Mouse (Mus musculus): Measurements from ENCODE around the gene Myl6b. TPM values are rescaled to one million over a fixed set of nuclear protein-coding genes. Genes with fewer than 3 reads are reported as not detected.

The Myl6b gene
- polyA plus RNA-seq, 1 experiment from 2014 or later, result 5.3 TPM

DNA sequence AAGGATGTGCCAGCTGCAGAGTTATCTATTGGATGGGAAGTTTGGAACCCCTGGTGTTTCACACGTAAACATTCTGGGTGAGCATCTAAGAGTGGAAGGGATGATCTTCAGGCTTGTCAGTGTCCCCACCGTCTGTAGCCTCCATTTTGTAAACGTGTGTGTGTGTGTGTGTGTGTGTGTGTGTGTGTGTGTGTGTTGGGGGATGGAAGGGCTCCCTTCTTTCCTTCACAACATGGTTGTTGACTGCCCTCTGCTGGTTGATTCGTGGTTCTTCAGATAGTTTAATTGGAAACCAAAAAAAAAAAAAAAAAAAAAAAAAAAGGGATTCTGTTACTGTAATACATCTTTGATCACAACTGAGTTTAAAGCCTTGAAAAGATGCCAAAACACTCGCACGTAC, 43.2 kb downstream of the Myl6b start:
- H3K4me3 ChIP-seq (ENCODE audit: low read depth, low read length), result no peak overlapping the region; the same call in 1 of the 2 replicates
- H3K27me3 ChIP-seq (ENCODE audit: control insufficient read depth, insufficient read depth, low read depth, low read length), result no peaks in the 10 kb centered on the region
- no peak overlapping the region for H3K27ac ChIP-seq (ENCODE audit: low read length)
- H3K36me3 ChIP-seq (ENCODE audit: control insufficient read depth, insufficient read depth, low read length), result no peaks in the 10 kb centered on the region
- 1% methylated on average over 6 of the region's 6 CpGs for WGBS
- no peak for ATAC-seq
- H3K4me1 ChIP-seq (ENCODE audit: control insufficient read depth, insufficient read depth, low read length), result 0 out of 2 replicates have a peak, but pooled peaks cover 2% of the 10 kb centered on the region
- H3K9me3 ChIP-seq (replicated peaks; ENCODE audit: control insufficient read depth, low read length, poor library complexity, severe bottlenecking), result no peaks in the 10 kb centered on the region
- H3K4me2 ChIP-seq (ENCODE audit: low read length), result peak overlapping the region; percentile 35
- H3K9ac ChIP-seq (ENCODE audit: low read depth, low read length), result no peak overlapping the region

DNA sequence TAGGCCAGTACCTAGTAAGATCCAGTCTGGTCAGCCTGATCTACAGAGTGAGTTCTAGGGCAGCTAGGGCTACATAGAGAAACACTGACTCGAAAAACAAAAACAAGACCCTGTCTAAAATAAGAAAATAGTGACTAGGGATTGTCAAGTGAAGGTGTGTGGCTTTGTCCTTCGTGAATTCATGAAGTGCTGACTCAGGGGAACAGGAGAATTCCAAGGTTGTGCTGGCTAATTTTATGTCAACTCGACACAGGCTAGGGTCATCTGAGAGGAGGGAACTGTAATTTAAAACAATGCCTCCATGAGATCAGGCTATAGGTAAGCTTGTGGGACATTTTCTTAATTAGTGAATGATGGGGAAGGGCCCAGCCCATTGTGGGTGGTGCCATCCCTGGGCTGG, 44.0 kb downstream of the Myl6b start:
- Histone ChIP-seq H3K36me3 (ENCODE audit: control insufficient read depth, insufficient read depth, low read length) (no peaks in the 10 kb centered on the region), H3K9ac (ENCODE audit: low read depth, low read length) (no peak overlapping the region), H3K4me1 (ENCODE audit: control insufficient read depth, insufficient read depth, low read length) (0 out of 2 replicates have a peak, but pooled peaks cover 2% of the 10 kb centered on the region), H3K9me3 (replicated peaks; ENCODE audit: control insufficient read depth, low read length, poor library complexity, severe bottlenecking) (no peaks in the 10 kb centered on the region), H3K27ac (ENCODE audit: low read length) (no peak overlapping the region), H3K4me2 (ENCODE audit: low read length) (no peak overlapping the region), H3K27me3 (ENCODE audit: control insufficient read depth, insufficient read depth, low read depth, low read length) (no peaks in the 10 kb centered on the region), H3K4me3 (ENCODE audit: low read depth, low read length) (no peak overlapping the region)
- 87% methylated on average over 3 of the region's 3 CpGs for WGBS
- no peak for ATAC-seq

DNA sequence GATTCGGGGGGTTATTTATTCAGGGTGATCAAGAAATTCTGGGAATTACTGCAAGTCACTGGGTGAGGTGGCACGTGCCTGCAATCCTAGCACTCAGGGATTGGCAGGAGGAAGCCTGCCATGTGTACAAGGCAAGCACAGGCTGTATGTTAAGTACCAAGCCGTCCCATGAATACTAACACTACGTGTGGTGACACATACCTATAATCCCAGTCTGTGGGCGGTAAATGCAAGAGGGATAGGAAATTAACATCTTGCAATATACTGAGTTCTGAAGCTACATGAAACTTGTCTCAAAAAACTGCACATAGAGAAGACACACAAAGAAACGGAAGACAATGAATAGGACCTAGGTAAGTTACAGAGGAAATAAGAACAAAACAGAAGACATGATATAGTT, 47.5 kb downstream of the Myl6b start:
- no peaks in the 10 kb centered on the region for H3K27me3 ChIP-seq (ENCODE audit: control insufficient read depth, insufficient read depth, low read depth, low read length)
- no peak overlapping the region for H3K9ac ChIP-seq (ENCODE audit: low read depth, low read length)
- H3K36me3 ChIP-seq (ENCODE audit: control insufficient read depth, insufficient read depth, low read length), result no peaks in the 10 kb centered on the region
- no peaks in the 10 kb centered on the region for H3K9me3 ChIP-seq (replicated peaks; ENCODE audit: control insufficient read depth, low read length, poor library complexity, severe bottlenecking)
- H3K4me2 ChIP-seq (ENCODE audit: low read length), result no peak overlapping the region
- H3K27ac ChIP-seq (ENCODE audit: low read length), result no peak overlapping the region
- H3K4me3 ChIP-seq (ENCODE audit: low read depth, low read length), result no peak overlapping the region
- ATAC-seq, result no peak
- 0 out of 2 replicates have a peak, but pooled peaks cover 2% of the 10 kb centered on the region for H3K4me1 ChIP-seq (ENCODE audit: control insufficient read depth, insufficient read depth, low read length)
- 87% methylated on average over 6 of the region's 6 CpGs for WGBS

DNA sequence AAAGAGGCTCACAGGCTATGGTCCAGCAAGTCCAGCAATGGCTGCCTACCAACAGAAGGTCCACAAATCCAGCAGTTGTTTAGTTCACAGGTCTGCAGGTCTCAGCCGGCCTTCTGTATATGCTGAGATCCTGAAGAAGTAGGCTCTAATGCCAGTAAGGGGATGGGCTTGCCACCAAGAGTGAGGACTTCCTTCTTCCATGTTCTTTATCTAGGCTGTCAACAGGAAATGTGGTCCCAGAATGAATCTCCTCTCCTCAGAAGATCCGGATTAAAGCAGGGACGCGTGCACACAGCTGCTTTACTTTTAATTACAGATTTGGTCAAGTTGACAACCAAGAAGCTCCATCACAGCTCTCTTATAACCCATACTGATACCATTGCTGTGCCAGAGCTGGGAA, 53.1 kb downstream of the Myl6b start:
- no peaks in the 10 kb centered on the region for H3K4me1 ChIP-seq (ENCODE audit: control insufficient read depth, insufficient read depth, low read length)
- H3K36me3 ChIP-seq (ENCODE audit: control insufficient read depth, insufficient read depth, low read length), result no peaks in the 10 kb centered on the region; the same call in 1 of the 2 replicates
- no peak overlapping the region for H3K4me2 ChIP-seq (ENCODE audit: low read length)
- no peak overlapping the region for H3K4me3 ChIP-seq (ENCODE audit: low read depth, low read length)
- H3K9ac ChIP-seq (ENCODE audit: low read depth, low read length), result no peak overlapping the region
- 96% methylated on average over 4 of the region's 4 CpGs for WGBS
- no peak for ATAC-seq
- H3K27ac ChIP-seq (ENCODE audit: low read length), result no peak overlapping the region
- H3K9me3 ChIP-seq (replicated peaks; ENCODE audit: control insufficient read depth, low read length, poor library complexity, severe bottlenecking), result no peaks in the 10 kb centered on the region
- no peaks in the 10 kb centered on the region for H3K27me3 ChIP-seq (ENCODE audit: control insufficient read depth, insufficient read depth, low read depth, low read length)

- Histone ChIP-seq H3K9ac (ENCODE audit: low read depth, low read length) (no peak overlapping the region), H3K27ac (ENCODE audit: low read length) (no peak overlapping the region), H3K4me1 (ENCODE audit: control insufficient read depth, insufficient read depth, low read length) (no peaks in the 10 kb centered on the region), H3K4me3 (ENCODE audit: low read depth, low read length) (no peak overlapping the region), H3K27me3 (ENCODE audit: control insufficient read depth, insufficient read depth, low read depth, low read length) (no peaks in the 10 kb centered on the region), H3K9me3 (replicated peaks; ENCODE audit: control insufficient read depth, low read length, poor library complexity, severe bottlenecking) (no peaks in the 10 kb centered on the region), H3K36me3 (ENCODE audit: control insufficient read depth, insufficient read depth, low read length) (peaks cover 4% of the 10 kb centered on the region), H3K4me2 (ENCODE audit: low read length) (no peak overlapping the region)
- ATAC-seq, result no peak
- 83% methylated on average over 6 of the region's 6 CpGs for WGBS
These were observed 54.1 kb downstream of the Myl6b start for GRCm38 (mm10) chr10:128444354-128444753.

Small RNAs within 50 kb of the gene (microRNA-seq; reads per million reads assigned to microRNA genes)
- not detected for gene Mir6916
- gene Mir8105, result 1.0 reads per million

Other genes with a start within 250 kb of the Myl6b start
- gene Apon, start 244.6 kb downstream of the Myl6b start, polyA plus RNA-seq (2015; fragmentation: Nextera tagmentation; extraction: Ambion mirVana), result 0.11 TPM in 1 of 2 replicates, not detected in the other
- not detected in 2 replicates for gene Apof, start 230.0 kb downstream of the Myl6b start, polyA plus RNA-seq (2015; fragmentation: Nextera tagmentation; extraction: Ambion mirVana)
- gene Stat2, start 228.1 kb downstream of the Myl6b start, polyA plus RNA-seq (2015; fragmentation: Nextera tagmentation; extraction: Ambion mirVana), result 20.4 and 20.9 TPM in 2 replicates
- gene Il23a, start 199.9 kb downstream of the Myl6b start, polyA plus RNA-seq (2015; fragmentation: Nextera tagmentation; extraction: Ambion mirVana), result 0.14 and 0.15 TPM in 2 replicates
- 20.8 and 22.3 TPM in 2 replicates for gene Pan2, start 195.3 kb downstream of the Myl6b start, polyA plus RNA-seq (2015; fragmentation: Nextera tagmentation; extraction: Ambion mirVana)
- gene Cnpy2, start 176.2 kb downstream of the Myl6b start, polyA plus RNA-seq (2015; fragmentation: Nextera tagmentation; extraction: Ambion mirVana), result 185 and 191 TPM in 2 replicates
- gene Cs, start 161.0 kb downstream of the Myl6b start, polyA plus RNA-seq (2015; fragmentation: Nextera tagmentation; extraction: Ambion mirVana), result 247 and 265 TPM in 2 replicates
- 36.8 and 40.3 TPM in 2 replicates for gene Coq10a, start 129.7 kb downstream of the Myl6b start, polyA plus RNA-seq (2015; fragmentation: Nextera tagmentation; extraction: Ambion mirVana)
- 9.9 and 13.6 TPM in 2 replicates for gene Ankrd52, start 121.6 kb downstream of the Myl6b start, polyA plus RNA-seq (2015; fragmentation: Nextera tagmentation; extraction: Ambion mirVana)
- 0.10 TPM in 1 of 2 replicates, not detected in the other for gene Slc39a5, start 97.5 kb downstream of the Myl6b start, polyA plus RNA-seq (2015; fragmentation: Nextera tagmentation; extraction: Ambion mirVana)
- gene Nabp2, start 87.2 kb downstream of the Myl6b start, polyA plus RNA-seq (2015; fragmentation: Nextera tagmentation; extraction: Ambion mirVana), result 141 and 150 TPM in 2 replicates
- gene Rnf41, start 87.0 kb downstream of the Myl6b start, polyA plus RNA-seq (2015; fragmentation: Nextera tagmentation; extraction: Ambion mirVana), result 105 and 108 TPM in 2 replicates
- gene Smarcc2, start 39.4 kb downstream of the Myl6b start, polyA plus RNA-seq (2015; fragmentation: Nextera tagmentation; extraction: Ambion mirVana), result 185 and 195 TPM in 2 replicates
- gene Myl6, start 4.5 kb downstream of the Myl6b start, polyA plus RNA-seq (2015; fragmentation: Nextera tagmentation; extraction: Ambion mirVana), result 852 and 855 TPM in 2 replicates
- gene Esyt1, start 27.2 kb upstream of the Myl6b start, polyA plus RNA-seq (2015; fragmentation: Nextera tagmentation; extraction: Ambion mirVana), result 8.8 and 8.9 TPM in 2 replicates
- 17.8 and 19.7 TPM in 2 replicates for gene Zc3h10, start 49.1 kb upstream of the Myl6b start, polyA plus RNA-seq (2015; fragmentation: Nextera tagmentation; extraction: Ambion mirVana)
- gene Rpl41, start 50.6 kb upstream of the Myl6b start, polyA plus RNA-seq (2015; fragmentation: Nextera tagmentation; extraction: Ambion mirVana), result 1,924 and 2,018 TPM in 2 replicates
- 124 and 125 TPM in 2 replicates for gene Pa2g4, start 67.3 kb upstream of the Myl6b start, polyA plus RNA-seq (2015; fragmentation: Nextera tagmentation; extraction: Ambion mirVana)
- gene Erbb3, start 91.0 kb upstream of the Myl6b start, polyA plus RNA-seq (2015; fragmentation: Nextera tagmentation; extraction: Ambion mirVana), result 0.41 and 0.47 TPM in 2 replicates
- gene Rps26, start 128.1 kb upstream of the Myl6b start, polyA plus RNA-seq (2015; fragmentation: Nextera tagmentation; extraction: Ambion mirVana), result 295 and 315 TPM in 2 replicates
- gene Ikzf4, start 147.3 kb upstream of the Myl6b start, polyA plus RNA-seq (2015; fragmentation: Nextera tagmentation; extraction: Ambion mirVana), result 23.1 and 23.5 TPM in 2 replicates
- gene Suox, start 175.4 kb upstream of the Myl6b start, polyA plus RNA-seq (2015; fragmentation: Nextera tagmentation; extraction: Ambion mirVana), result 13.4 and 13.7 TPM in 2 replicates
- gene Rab5b, start 197.6 kb upstream of the Myl6b start, polyA plus RNA-seq (2015; fragmentation: Nextera tagmentation; extraction: Ambion mirVana), result 119 and 128 TPM in 2 replicates
- 0.37 and 0.77 TPM in 2 replicates for gene Pmel, start 205.5 kb upstream of the Myl6b start, polyA plus RNA-seq (2015; fragmentation: Nextera tagmentation; extraction: Ambion mirVana)
- gene Cdk2, start 206.3 kb upstream of the Myl6b start, polyA plus RNA-seq (2015; fragmentation: Nextera tagmentation; extraction: Ambion mirVana), result 14.6 and 15.0 TPM in 2 replicates
- gene Dgka, start 246.2 kb upstream of the Myl6b start, polyA plus RNA-seq (2015; fragmentation: Nextera tagmentation; extraction: Ambion mirVana), result 6.1 and 6.3 TPM in 2 replicates
- 45.5 and 47.7 TPM in 2 replicates for gene Pym1, start 249.2 kb upstream of the Myl6b start, polyA plus RNA-seq (2015; fragmentation: Nextera tagmentation; extraction: Ambion mirVana)